Mouse (Mus musculus): Measurements from ENCODE around the gene Acta2. TPM values are rescaled to one million over a fixed set of nuclear protein-coding genes. Genes with fewer than 3 reads are reported as not detected.
"Not testable (repeated sequence)": the region's sequence is repeated elsewhere in the genome, so short reads cannot be mapped to it uniquely, and the experiment has no call there.

Gene Acta2
- polyA plus RNA-seq, 1 experiment, result 18.2 TPM

DNA sequence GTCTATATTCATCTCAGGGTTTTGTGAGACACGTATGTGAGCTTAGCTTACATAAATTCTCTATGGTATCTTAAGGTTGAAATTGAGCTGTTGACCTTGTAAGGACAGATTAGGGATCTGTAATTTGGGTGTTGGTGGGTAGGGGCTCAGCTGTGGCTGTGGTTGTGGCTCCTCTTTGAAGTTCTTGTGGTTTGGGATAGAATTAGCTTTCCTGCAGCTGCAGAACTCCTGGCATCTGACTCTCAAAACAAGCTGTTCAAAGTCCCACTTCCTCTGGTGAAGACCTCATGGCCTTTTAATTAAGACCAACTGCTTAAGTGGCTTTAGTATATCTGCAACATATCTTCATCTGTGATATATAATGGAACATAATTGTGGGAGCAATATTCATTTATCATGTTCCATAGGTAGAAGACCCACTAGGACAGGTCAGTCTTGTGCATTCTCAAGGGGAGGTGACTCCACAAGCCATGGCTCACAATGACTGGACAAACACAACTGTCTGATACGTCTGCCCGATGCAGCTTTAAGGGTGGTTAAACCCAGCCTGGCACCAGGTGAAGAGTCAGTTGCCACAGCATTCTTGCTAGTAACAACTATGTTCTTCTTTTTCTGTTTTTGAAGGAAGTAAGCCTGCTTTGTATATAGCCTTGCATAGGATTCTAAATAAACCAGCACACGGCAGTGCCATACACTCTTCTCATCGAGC lies 36.0 kb downstream of the Acta2 start:
- no peak for DNase-seq (ENCODE audit: low read depth)
- no peak for TF ChIP-seq POLR2A (IDR thresholded peaks at IDR 0.05; ENCODE audit: borderline replicate concordance, extremely low read depth, insufficient read depth, insufficient read length, poor library complexity, severe bottlenecking)
- TF ChIP-seq CTCF (IDR thresholded peaks at IDR 0.05; ENCODE audit: borderline replicate concordance, extremely low read depth, insufficient read depth, insufficient read length), result no peak

DNA sequence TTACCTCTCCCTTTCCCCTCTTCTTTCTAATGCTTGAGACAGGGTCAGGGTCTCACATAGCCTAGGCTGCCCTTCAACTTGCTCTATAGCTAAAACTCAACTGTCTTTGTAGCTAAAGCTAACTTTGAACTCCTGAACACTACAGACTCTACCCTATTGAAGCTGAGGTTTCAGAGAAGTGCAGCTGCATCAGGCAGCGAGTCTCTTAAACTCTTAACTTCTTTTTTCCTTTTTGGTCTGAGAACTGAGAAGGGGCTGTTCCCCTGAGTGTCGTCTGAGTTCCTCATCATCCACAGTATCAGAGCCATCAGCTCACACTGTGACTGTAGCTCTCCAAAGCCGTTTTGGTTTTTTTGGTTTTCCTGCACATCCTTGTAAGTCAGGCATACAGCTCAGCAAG lies 37.6 kb downstream of the Acta2 start:
- TF ChIP-seq POLR2A (IDR thresholded peaks at IDR 0.05; ENCODE audit: borderline replicate concordance, extremely low read depth, insufficient read depth, insufficient read length, poor library complexity, severe bottlenecking), result no peak
- TF ChIP-seq CTCF (IDR thresholded peaks at IDR 0.05; ENCODE audit: borderline replicate concordance, extremely low read depth, insufficient read depth, insufficient read length), result no peak
- DNase-seq (ENCODE audit: low read depth), result no peak

DNA sequence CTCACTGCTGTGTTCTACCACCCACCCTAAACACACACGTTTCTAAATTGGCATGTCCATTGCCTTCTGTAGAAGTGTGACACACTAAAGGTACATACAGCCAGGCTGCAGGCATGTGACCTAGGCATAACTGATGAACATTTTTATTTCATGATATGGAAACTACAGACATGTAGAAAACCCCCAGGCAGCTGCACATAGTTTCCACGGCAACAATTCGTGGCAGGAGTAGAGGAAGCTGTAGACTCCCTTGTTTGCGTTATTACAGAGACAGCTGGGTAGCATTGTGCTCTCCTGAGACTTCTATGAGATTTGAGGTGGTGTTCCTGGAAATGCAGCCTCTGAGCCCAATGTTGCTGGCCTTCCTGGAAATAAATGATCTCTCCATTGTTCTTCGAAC lies 38.4 kb downstream of the Acta2 start:
- DNase-seq (ENCODE audit: low read depth), result peak; percentile 63

DNA sequence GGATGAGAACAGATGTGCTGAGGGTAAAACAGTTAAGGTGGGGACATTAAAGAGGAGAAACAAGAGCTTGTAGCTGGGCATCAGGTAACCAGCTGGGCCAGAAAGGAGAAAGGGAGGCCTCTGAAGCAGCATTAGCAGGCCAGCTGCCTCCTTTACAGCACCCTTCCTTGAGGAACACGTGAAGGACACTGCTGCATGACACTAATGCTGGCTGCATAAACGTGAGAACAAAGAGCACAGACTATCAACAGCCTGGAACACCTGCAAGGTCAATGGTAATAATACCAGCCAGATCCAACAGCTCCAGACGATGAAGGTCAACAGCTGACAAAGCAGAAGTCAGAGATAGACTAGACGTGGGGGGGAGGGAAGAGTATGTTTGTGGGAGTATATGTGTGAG lies 41.3 kb downstream of the Acta2 start:
- no peak for DNase-seq (ENCODE audit: low read depth)
- no peak for TF ChIP-seq POLR2A (IDR thresholded peaks at IDR 0.05; ENCODE audit: borderline replicate concordance, extremely low read depth, insufficient read depth, insufficient read length, poor library complexity, severe bottlenecking)
- no peak for TF ChIP-seq CTCF (IDR thresholded peaks at IDR 0.05; ENCODE audit: borderline replicate concordance, extremely low read depth, insufficient read depth, insufficient read length)

More for the DNA sequence above, 38.4 kb downstream of the Acta2 start:
- no peak for TF ChIP-seq POLR2A (IDR thresholded peaks at IDR 0.05; ENCODE audit: borderline replicate concordance, extremely low read depth, insufficient read depth, insufficient read length, poor library complexity, severe bottlenecking)
- no peak for TF ChIP-seq CTCF (IDR thresholded peaks at IDR 0.05; ENCODE audit: borderline replicate concordance, extremely low read depth, insufficient read depth, insufficient read length)

DNA sequence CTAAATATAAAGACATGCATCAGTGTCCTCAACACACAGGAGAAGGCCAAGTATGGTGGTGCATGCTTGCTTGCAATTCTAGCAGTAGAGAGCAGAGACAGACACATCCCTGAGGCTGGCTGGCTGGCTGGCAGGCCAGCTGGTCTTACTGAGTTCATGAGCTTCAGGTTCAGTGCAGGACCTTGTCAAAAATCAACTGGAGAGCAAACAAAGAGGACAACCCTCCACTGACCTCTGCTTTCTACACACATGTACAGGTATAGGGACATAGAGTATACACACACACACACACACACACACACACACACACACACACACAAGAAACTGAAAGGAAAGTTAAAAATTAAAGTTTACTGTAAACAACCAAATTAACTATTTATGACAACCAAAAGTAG lies 42.1 kb downstream of the Acta2 start:
- no peak for TF ChIP-seq CTCF (IDR thresholded peaks at IDR 0.05; ENCODE audit: borderline replicate concordance, extremely low read depth, insufficient read depth, insufficient read length)
- TF ChIP-seq POLR2A (IDR thresholded peaks at IDR 0.05; ENCODE audit: borderline replicate concordance, extremely low read depth, insufficient read depth, insufficient read length, poor library complexity, severe bottlenecking), result no peak
- no peak for DNase-seq (ENCODE audit: low read depth)

DNA sequence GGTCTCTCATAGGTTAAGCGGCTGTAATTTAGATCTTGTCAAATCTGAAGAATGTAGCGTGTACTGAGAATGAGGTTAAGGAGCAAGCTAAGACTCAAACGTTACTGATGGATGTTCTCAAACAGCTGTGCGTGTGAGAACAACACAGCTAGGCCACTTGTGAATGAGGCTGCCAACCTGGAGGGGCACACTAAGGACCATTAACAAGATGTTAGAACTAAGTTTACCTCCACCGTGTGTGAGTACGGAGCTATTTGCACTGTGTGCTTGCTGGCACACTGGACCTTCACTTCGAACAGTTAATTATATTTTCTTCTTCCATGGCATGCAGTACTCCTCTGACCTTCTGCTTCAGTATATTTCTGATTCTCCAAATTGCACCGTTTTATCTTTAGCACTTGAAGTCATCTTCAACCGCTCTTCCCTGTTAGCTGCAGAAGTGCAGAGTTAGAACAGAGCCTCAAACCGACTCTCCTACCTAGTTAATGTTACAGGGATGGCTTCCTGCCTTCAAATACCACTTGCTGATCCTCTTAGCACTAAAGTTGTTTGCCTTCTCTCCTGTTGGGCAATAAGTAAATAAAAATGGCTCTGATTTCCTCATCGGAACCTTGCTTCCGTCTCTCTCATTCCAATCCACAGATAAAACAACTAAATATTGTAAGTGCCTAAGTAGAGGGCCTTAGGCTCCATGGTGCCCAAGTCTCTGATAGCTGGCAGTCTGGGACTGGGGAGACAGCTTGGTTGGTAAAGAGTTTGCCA lies 42.7 kb downstream of the Acta2 start:
- no peak for DNase-seq (ENCODE audit: low read depth)
- no peak for TF ChIP-seq POLR2A (IDR thresholded peaks at IDR 0.05; ENCODE audit: borderline replicate concordance, extremely low read depth, insufficient read depth, insufficient read length, poor library complexity, severe bottlenecking)
- TF ChIP-seq CTCF (IDR thresholded peaks at IDR 0.05; ENCODE audit: borderline replicate concordance, extremely low read depth, insufficient read depth, insufficient read length), result no peak

DNA sequence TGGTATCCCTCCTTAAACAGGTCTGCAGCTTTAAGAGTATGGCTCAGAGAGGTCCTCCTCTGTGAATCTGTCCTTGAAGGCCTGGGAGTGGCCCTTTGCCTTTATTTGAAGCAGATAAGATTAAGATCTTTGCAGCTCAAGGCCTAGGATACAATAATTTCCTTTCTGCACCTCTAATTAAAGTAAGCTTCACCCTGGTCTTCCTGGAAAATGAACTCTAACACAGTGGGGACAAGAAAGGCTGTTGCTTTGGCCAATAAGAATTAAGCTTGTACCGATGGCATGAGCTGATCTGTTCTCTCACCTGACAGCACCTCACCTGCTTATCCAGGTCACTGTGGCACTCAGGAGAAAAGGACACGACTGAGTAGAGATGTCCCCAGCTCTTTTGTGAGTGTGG lies 44.5 kb downstream of the Acta2 start:
- no peak for TF ChIP-seq CTCF (IDR thresholded peaks at IDR 0.05; ENCODE audit: borderline replicate concordance, extremely low read depth, insufficient read depth, insufficient read length)
- TF ChIP-seq POLR2A (IDR thresholded peaks at IDR 0.05; ENCODE audit: borderline replicate concordance, extremely low read depth, insufficient read depth, insufficient read length, poor library complexity, severe bottlenecking), result no peak
- DNase-seq (ENCODE audit: low read depth), result no peak

DNA sequence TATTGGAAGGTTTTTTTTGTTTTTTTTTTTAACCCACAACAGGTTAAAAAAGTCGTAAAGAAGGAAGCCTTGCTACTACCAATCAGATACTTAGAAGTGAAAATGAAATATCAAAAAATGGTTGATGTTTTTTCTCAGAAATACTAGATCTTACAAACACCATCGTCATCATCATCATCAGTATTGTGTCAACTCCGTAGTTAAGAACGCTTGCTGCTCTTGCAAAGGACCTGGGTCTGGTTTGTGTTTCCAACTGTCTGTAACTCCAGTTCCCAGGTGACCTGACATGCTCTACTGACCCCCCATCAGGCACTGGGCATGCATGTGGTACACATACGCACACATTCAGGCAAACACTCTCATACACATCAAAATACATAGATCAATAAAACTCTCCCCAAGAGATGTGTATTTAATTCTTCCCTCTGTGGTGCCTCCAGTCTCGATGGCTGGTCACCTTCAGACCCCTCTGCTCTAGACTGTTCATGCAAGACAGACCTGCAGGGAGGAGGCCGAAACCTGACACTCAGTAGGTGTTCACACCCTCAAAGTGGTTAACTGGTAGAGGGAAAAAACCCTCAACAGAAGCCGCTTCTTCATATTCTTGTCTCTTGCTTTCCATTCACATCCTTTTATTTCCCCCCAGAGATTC lies 45.3 kb downstream of the Acta2 start:
- TF ChIP-seq CTCF (IDR thresholded peaks at IDR 0.05; ENCODE audit: borderline replicate concordance, extremely low read depth, insufficient read depth, insufficient read length), result no peak
- no peak for TF ChIP-seq POLR2A (IDR thresholded peaks at IDR 0.05; ENCODE audit: borderline replicate concordance, extremely low read depth, insufficient read depth, insufficient read length, poor library complexity, severe bottlenecking)
- DNase-seq (ENCODE audit: low read depth), result no peak

DNA sequence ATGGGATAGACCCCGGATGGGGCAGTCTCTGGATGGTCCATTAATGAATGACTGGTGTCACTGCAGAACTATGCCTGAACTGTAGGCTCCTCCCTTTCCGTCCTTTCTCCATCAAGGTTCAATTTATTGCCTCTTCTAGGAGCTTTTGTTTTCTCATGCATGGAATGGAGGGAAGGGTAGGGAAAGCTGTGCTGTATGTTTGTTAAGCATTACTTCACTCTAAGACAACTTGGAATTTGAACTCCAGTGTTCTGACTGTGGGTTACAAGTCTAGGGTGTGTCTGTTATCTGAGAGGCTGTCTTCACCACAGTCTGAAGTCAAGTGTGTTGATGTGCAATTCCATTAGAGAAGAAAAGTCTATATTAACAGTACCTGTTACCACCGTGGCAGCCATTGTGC lies 46.4 kb downstream of the Acta2 start:
- no peak for DNase-seq (ENCODE audit: low read depth)
- TF ChIP-seq POLR2A (IDR thresholded peaks at IDR 0.05; ENCODE audit: borderline replicate concordance, extremely low read depth, insufficient read depth, insufficient read length, poor library complexity, severe bottlenecking) (no peak), CTCF (IDR thresholded peaks at IDR 0.05; ENCODE audit: borderline replicate concordance, extremely low read depth, insufficient read depth, insufficient read length) (no peak)

DNA sequence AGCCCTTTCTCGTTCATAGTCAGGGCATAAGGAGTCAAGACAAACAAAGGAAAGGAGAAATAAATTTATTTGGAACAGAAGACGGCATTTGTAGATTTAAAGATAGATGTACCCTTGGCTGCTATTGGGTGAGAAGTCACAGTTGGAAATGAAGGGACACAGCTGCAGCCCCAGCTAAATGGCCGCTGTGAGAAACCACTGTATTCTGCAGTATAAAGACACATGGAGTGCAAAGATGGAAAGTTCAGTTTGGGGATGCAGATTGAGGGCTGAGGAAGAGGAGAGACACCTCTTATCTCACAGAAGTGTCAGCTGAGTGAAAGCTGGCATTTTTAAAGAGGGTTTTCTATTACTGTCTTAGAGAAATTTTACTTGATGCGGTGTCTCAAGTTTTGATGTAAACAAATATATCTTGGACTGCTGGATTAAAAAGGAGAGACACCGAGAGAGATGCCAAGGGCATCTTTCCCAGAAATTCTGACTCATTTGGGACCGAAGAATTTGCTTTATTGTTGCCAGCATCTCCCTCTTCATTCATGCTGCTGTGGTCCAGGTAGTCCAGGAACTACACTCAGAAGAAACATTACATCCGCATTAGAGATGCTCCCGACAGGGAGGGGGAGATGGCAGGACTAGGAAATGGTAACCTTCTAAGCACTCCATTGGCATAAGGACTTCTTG lies 48.5 kb downstream of the Acta2 start:
- no peak for DNase-seq (ENCODE audit: low read depth)
- TF ChIP-seq POLR2A (IDR thresholded peaks at IDR 0.05; ENCODE audit: borderline replicate concordance, extremely low read depth, insufficient read depth, insufficient read length, poor library complexity, severe bottlenecking), result no peak
- TF ChIP-seq CTCF (IDR thresholded peaks at IDR 0.05; ENCODE audit: borderline replicate concordance, extremely low read depth, insufficient read depth, insufficient read length), result no peak

DNA sequence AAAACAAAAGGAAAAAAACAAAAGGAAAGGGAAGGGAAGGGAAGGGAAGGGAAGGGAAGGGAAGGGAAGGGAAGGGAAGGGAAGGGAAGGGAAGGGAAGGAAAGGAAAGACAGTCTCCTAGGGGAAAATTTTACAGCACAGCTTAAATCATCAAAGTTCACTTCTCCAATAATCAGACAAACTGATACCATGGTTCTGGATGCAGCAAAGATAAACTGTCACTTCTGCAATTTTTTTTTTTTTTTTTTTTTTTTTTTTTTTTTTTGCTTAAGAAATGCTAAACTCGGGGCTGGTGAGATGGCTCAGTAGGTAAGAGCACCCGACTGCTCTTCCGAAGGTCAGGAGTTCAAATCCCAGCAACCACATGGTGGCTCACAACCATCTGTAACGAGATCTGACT lies 49.3 kb downstream of the Acta2 start:
- not testable (repeated sequence) for DNase-seq (ENCODE audit: low read depth)
